Mouse (Mus musculus) WW6 (cell line): ENCODE measurements around the gene Slc2a3.
A peak's percentile ranks its signal among the peaks of the same experiment; 100 is the strongest.
"Not testable (repeated sequence)": the region's sequence is repeated elsewhere in the genome, so short reads cannot be mapped to it uniquely, and the experiment has no call there.

Source experiments
- DNase-seq: peaks from one replicate; pipeline ENCODE4 v3.0.0-alpha.2; 2013; ENCODE audit warnings: low read depth, low spot score

The Slc2a3 gene

DNA sequence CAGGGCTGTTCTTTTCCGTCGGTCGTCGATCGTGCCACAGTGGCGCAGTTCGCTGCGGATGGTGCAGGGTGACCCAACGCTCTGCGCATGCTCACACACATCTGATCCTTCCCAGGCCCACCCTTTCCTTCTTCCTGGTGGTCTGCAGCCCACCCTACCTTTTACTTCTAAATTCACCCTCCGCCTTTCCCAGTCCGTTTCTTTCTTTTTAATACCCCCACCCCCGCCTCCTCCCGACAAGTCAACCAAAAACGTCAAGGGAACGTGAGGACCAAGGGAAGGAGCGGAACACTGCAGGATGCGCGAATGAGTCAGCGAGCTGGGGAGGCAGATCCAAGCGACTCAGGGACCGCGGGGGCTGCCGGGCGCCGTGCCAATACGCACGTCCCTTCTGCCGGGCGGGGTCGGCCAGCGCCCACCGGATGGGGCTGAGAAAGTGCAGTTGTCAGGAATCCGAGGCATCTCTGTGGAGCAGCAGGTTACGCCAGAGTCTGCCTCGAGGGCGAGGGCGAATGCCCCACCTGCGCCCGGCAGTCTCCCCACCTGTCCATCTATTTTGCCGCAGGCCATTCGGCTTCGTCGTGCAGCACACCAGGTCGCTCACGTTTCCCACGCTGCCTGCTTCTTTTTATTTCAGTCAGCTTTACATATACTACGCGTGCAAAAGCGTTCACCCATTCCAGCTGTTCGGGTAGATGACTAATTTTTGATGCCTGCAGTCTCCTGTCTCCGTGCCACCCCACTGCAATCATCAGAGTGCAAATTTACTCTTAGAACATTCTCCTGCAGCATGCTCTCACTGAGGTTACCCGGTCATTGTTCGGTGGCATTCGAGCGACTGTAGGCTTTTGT, 36.8 kb downstream of the Slc2a3 start:
- no peak for DNase-seq

DNA sequence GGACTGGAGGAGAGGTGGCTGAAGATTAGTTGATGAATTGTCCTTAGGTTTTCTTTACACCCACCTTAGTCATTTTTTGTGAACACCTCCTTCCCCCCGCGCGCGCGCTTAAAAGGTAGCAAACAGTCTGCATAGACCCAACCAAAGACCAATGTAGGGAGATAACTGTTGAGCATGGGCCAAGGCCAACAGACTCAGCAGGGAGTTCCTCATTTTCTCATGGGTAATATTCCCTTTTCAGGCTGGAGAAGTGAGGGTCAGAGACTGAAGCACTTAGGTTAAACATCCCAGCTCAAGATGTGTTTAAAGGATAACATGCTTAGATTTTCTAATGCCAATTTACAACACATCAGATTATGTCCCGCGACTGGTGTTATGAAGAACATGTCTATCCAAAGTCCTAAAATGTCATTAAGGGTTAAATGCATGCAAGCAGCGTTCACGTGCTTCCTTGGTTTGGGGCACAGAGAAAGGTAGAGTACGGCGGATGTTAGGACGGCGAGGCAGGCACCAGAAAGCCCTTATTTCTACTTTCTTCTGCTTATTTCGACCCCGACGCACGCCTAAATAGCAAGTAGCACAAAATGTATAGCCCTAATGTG, 37.5 kb downstream of the Slc2a3 start:
- DNase-seq = no peak

GRCm38 (mm10) chr6:122762952-122763700, 38.3 kb downstream of the Slc2a3 start:
- DNase-seq = no peak

DNA sequence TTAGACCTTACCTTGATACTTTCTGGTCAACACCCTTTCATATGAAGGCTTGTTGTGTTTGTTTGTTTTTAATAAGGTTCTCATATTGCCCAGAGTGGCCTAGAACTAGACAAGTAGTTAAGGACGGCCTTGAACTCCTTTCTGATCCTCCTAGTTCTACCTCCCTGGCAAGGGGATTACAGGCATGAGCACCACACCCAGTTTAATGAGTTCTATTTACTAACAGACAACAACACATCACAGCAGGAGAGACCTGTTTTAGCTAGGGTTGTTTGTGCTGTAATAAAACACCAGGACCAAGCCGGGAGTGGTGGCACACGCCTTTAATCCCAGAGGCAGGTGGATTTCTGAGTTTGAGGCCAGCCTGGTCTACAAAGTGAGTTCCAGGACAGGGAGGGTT, 39.0 kb downstream of the Slc2a3 start:
- no peak for DNase-seq

GRCm38 (mm10) chr6:122761901-122762300, 39.5 kb downstream of the Slc2a3 start:
- DNase-seq = no peak

DNA sequence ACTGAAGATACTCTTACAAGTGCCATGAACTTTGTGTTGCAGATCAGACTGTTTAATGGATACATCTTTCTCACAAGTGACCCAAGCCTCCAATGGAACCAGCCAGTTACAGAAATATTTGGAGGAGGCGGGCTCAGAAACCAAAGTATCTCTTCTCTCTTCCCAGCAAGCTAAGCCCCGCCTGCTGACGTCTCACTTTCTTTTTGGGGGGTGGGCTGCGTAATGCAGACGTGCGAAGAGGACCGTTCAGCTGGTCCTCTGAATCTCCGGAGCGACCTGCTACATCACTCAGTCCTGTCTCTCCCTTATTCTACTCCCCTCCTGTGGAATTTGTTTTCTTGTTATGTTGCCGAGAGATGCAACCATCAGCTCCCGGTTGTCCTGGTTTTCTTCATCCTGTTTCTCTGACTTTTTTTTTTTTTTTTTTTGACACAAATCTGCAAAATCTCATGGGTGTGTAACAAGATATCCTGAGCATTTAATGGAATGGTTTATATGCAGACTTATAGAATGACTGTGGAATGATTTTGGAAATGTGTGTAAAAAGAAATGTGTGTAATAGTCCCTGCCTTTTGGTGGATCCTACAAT, 40.3 kb downstream of the Slc2a3 start:
- no peak for DNase-seq

GRCm38 (mm10) chr6:122758732-122759131, 42.7 kb downstream of the Slc2a3 start:
- DNase-seq = no peak

GRCm38 (mm10) chr6:122755913-122756312, 45.5 kb downstream of the Slc2a3 start:
- DNase-seq = no peak

- DNase-seq = no peak
Observed at GRCm38 (mm10) chr6:122750579-122750978, 50.9 kb downstream of the Slc2a3 start.

- no peak for DNase-seq
Observed at GRCm38 (mm10) chr6:122744505-122745249, 56.8 kb downstream of the Slc2a3 start.

- no peak for DNase-seq
Observed at GRCm38 (mm10) chr6:122743353-122743752, 58.1 kb downstream of the Slc2a3 start.

- peak; percentile 87 for DNase-seq
Observed at GRCm38 (mm10) chr6:122742228-122742899, 59.1 kb downstream of the Slc2a3 start.

DNA sequence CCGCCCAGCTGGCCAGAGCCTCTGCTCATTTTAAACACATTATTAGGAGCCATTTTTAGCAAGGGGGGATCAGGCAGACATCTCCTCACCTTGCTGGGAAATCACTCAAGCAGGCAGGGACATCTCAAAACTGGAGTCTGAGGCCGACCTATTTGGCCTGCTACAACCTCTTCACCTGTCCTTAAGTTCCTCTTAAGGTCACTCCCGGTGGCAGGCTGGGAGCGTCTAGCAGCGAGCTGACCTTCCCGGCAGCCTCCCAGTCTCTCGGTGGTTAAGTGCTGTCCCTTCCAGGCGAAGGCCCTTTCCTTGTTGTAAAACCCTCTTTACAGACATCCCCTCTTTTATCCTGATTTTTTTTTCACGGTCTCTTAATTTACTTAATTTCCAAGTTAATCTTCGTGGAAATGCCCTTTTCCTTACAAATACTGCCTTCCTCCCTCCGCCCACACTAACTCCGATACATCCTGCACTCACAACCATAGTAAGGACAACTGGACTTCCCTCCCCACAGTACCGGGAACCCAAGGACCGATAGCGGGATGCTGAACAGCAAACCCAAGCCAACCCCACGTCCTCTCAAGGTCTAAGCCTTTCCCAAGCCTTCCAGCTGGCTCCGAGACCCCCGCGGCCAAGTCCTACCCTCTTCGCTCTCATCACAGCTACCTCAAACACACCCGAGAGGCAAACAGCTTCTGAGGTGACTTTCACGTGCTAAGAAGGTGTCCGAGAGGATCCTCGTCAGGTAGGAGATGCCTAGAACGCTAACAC, 59.8 kb downstream of the Slc2a3 start:
- no peak for DNase-seq

DNA sequence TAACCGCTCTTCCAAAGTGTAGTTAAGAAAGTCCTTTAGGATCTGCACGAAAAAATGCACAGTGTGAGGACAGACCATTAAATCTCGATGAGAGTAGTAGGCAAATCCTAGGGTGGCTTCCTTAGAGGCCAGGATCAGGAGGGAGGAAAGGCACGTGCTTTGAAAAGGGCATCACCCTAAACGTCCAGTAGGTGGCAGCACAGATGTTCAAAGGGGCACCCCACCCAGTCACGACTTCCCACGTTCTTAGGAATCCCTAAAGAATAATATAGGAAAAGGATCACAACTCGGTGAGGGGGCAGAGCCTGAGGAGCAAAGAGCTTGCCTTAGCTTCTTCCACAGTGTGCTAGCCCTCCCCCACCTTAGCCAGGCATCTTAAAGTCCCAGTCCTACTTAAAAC, 61.5 kb downstream of the Slc2a3 start:
- peak; percentile 86 for DNase-seq

GRCm38 (mm10) chr6:122719942-122720341, 81.5 kb downstream of the Slc2a3 start:
- no peak for DNase-seq

DNA sequence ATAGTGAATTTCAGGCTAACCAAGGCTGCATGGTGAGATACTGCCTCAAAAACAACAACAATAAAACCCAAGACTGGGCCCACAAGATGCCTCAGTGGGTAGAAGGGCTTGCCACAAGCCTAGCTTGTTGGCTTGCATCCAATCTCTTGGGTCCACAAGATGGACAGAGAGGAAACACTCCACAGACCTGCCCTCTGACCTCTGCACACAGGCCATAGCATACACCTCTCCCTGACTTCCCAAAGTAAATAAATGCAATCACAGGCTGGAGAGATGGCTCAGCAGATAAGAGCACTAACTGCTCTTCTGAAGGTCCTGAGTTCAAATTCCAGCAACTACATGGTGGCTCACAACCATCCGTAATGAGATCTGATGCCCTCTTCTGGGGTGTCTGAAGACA, 83.2 kb downstream of the Slc2a3 start:
- not testable (repeated sequence) for DNase-seq

- DNase-seq = no peak
Observed at GRCm38 (mm10) chr6:122715886-122716285, 85.6 kb downstream of the Slc2a3 start.

- DNase-seq = no peak
Observed at GRCm38 (mm10) chr6:122714707-122715365, 86.6 kb downstream of the Slc2a3 start.

GRCm38 (mm10) chr6:122713116-122713515, 88.3 kb downstream of the Slc2a3 start:
- DNase-seq = not testable (repeated sequence)
